Comparison of ENCODE assay signal across 26 mouse cellular contexts in the genomic region with DNA sequence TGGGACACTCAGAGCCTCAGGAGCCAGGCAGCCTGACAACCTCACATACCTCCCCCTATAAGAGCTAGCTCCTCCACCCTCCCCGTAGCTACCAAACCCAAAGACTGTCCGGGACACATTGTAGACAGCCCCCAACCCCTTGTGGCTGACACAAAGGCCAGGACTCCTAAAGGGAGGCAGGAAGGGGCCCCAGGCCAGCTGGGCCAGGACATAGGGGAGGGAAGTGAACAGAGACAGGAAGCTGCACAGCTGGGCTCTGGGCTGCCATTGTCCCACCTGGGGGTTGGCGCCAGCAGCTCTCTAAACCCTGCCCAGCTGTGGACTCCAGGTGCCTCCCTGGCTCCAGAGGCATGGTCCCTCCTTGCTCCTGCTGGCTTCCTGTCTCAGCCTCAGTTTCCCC. TPM values are rescaled to one million over a fixed set of nuclear protein-coding genes. Genes with fewer than 3 reads are reported as not detected.
DNase-seq lines count a peak whose midpoint lies in the region; ATAC-seq and TF ChIP-seq lines count a peak whose summit lies in the region.
"Had no signal": no experiment of that assay in that cellular context is flagged by ENCODE, and none has a peak within 500 bp of the region (broad histone marks: within the 10 kb centered on the region; RNA-seq: fewer than 3 reads in every experiment).

No protein-coding gene starts in this region.

- H3K4me1 ChIP-seq in hindbrain, embryonic 10.5 days (replicated peaks) = peaks cover 18% of the 10 kb centered on the region
- no peaks in the 10 kb centered on the region for H3K4me1 ChIP-seq in hindbrain, postnatal 0 days (ENCODE audit: insufficient read depth, low read length)
- H3K4me1 ChIP-seq in midbrain, embryonic 11.5 days (ENCODE audit: control insufficient read depth, insufficient read depth, low read length) = 0 out of 2 replicates have a peak, but pooled peaks cover 2% of the 10 kb centered on the region
- H3K4me1 ChIP-seq in midbrain, embryonic 15.5 days = no peaks in the 10 kb centered on the region
- H3K4me1 ChIP-seq: heart, embryonic 13.5 days had no signal

- H3K27ac ChIP-seq in hindbrain, embryonic 10.5 days = peak overlapping the region; percentile 77
- H3K27ac ChIP-seq in hindbrain, postnatal 0 days = no peak overlapping the region
- no peak overlapping the region for H3K27ac ChIP-seq in midbrain, embryonic 11.5 days (ENCODE audit: low read depth, low read length)
- no peak overlapping the region for H3K27ac ChIP-seq in midbrain, embryonic 15.5 days
- H3K27ac ChIP-seq: gastrocnemius, adult 2 months; heart, embryonic 13.5 days; layer of hippocampus, adult 2 months had no signal

- no peak overlapping the region for H3K4me2 ChIP-seq in hindbrain, postnatal 0 days (ENCODE audit: low read depth, low read length)
- H3K4me2 ChIP-seq in midbrain, embryonic 11.5 days = no peak overlapping the region
- H3K4me2 ChIP-seq in midbrain, embryonic 15.5 days = no peak overlapping the region
- H3K4me2 ChIP-seq: heart, embryonic 13.5 days had no signal

- no peak for TF ChIP-seq CTCF in hindbrain, postnatal 0 days (IDR thresholded peaks at IDR 0.05; ENCODE audit: low read depth)

- 50% methylated on average over 3 of the region's 3 CpGs for WGBS in hindbrain, embryonic 10.5 days
- 37% methylated on average over 3 of the region's 3 CpGs for WGBS in hindbrain, postnatal 0 days
- 55% methylated on average over 3 of the region's 3 CpGs for WGBS in midbrain, embryonic 11.5 days
- WGBS in midbrain, embryonic 15.5 days = 62% methylated on average over 3 of the region's 3 CpGs

- no peak for DNase-seq in hindbrain, embryonic 10.5 days (ENCODE audit: low spot score)
- DNase-seq in hindbrain, postnatal 0 days (ENCODE audit: low spot score) = no peak
- DNase-seq in midbrain, embryonic 11.5 days (ENCODE audit: low spot score, missing footprints) = peak; percentile 83
- DNase-seq in thymus, postnatal 4 days = peak; percentile 60
- no peak for DNase-seq in cerebellum, postnatal 4 days (ENCODE audit: low spot score in 2 of 2)
- DNase-seq in kidney, adult 9 months = no peak
- DNase-seq: B cell, adult 2 months; cerebellum, adult 8-10 months; gastrocnemius, adult 2 months; heart, postnatal 4 days; kidney, adult 11 months; kidney, postnatal 14 days; liver; lung, adult 18-20 months; right cerebral cortex, postnatal 25 days had no signal

- no peaks in the 10 kb centered on the region for H3K9me3 ChIP-seq in hindbrain, embryonic 10.5 days
- H3K9me3 ChIP-seq in hindbrain, postnatal 0 days (ENCODE audit: low read length) = no peaks in the 10 kb centered on the region
- H3K9me3 ChIP-seq in midbrain, embryonic 11.5 days (ENCODE audit: control insufficient read depth, low read length) = no peaks in the 10 kb centered on the region
- no peaks in the 10 kb centered on the region for H3K9me3 ChIP-seq in midbrain, embryonic 15.5 days
- H3K9me3 ChIP-seq: heart, embryonic 13.5 days had no signal

- H3K4me3 ChIP-seq in hindbrain, embryonic 10.5 days = no peak overlapping the region
- H3K4me3 ChIP-seq in hindbrain, postnatal 0 days (ENCODE audit: low read length) = no peak overlapping the region
- no peak overlapping the region for H3K4me3 ChIP-seq in midbrain, embryonic 11.5 days (ENCODE audit: low read depth, low read length)
- H3K4me3 ChIP-seq in midbrain, embryonic 15.5 days = no peak overlapping the region
- H3K4me3 ChIP-seq: gastrocnemius, adult 2 months; heart, embryonic 13.5 days; layer of hippocampus, adult 2 months had no signal

- no peaks in the 10 kb centered on the region for H3K27me3 ChIP-seq in hindbrain, embryonic 10.5 days (ENCODE audit: insufficient read depth, poor library complexity, severe bottlenecking)
- no peaks in the 10 kb centered on the region for H3K27me3 ChIP-seq in hindbrain, postnatal 0 days (ENCODE audit: insufficient read depth, low read length)
- H3K27me3 ChIP-seq in midbrain, embryonic 11.5 days (ENCODE audit: control insufficient read depth, insufficient read depth, low read length) = no peaks in the 10 kb centered on the region
- H3K27me3 ChIP-seq in midbrain, embryonic 15.5 days (replicated peaks) = no peaks in the 10 kb centered on the region

- no peaks in the 10 kb centered on the region for H3K36me3 ChIP-seq in hindbrain, embryonic 10.5 days
- no peaks in the 10 kb centered on the region for H3K36me3 ChIP-seq in hindbrain, postnatal 0 days (ENCODE audit: insufficient read depth, low read length)
- H3K36me3 ChIP-seq in midbrain, embryonic 11.5 days (ENCODE audit: control insufficient read depth, insufficient read depth, low read length) = no peaks in the 10 kb centered on the region
- no peaks in the 10 kb centered on the region for H3K36me3 ChIP-seq in midbrain, embryonic 15.5 days (replicated peaks)
- H3K36me3 ChIP-seq: heart, embryonic 13.5 days had no signal

- ATAC-seq in hindbrain, postnatal 0 days = no peak
- no peak for ATAC-seq in midbrain, embryonic 11.5 days (ENCODE audit: low FRiP score)
- ATAC-seq in midbrain, embryonic 15.5 days (replicated peaks) = no peak
- 0 out of 2 replicates have a peak, but pooled peaks have one; percentile 20 for ATAC-seq in megakaryocyte progenitor cell, adult 5-6 weeks (replicated peaks; ENCODE audit: poor library complexity)
- ATAC-seq: hindbrain, embryonic 16.5 days had no signal

- H3K9ac ChIP-seq in hindbrain, postnatal 0 days (replicated peaks; ENCODE audit: low read length) = no peak overlapping the region
- H3K9ac ChIP-seq in midbrain, embryonic 11.5 days (ENCODE audit: low read length) = no peak overlapping the region
- no peak overlapping the region for H3K9ac ChIP-seq in midbrain, embryonic 15.5 days
- H3K9ac ChIP-seq: heart, embryonic 13.5 days had no signal

RNA-seq across cellular contexts. Expression of gene Grifin, which starts 8.0 kb away (rescaled TPM):
- polyA plus RNA-seq in hindbrain, embryonic 10.5 days (2016; fragmentation: Nextera tagmentation; extraction: Ambion mirVana) = not detected in 2 replicates
- not detected in 2 replicates for total RNA-seq in hindbrain, postnatal 0 days (2014; rRNA removed)
- polyA plus RNA-seq in hindbrain, postnatal 0 days (2015; fragmentation: Nextera tagmentation; extraction: Ambion mirVana) = 0.25 and 0.32 TPM in 2 replicates
- 0.39 TPM in 1 of 2 replicates, not detected in the other for polyA plus RNA-seq in midbrain, embryonic 11.5 days (2014; fragmentation: Nextera tagmentation; extraction: Ambion mirVana)
- polyA plus RNA-seq in midbrain, embryonic 15.5 days (2015; fragmentation: Nextera tagmentation; extraction: Ambion mirVana) = 0.41 TPM in 1 of 2 replicates, not detected in the other
- total RNA-seq in megakaryocyte progenitor cell, adult 5-6 weeks (2015) = not detected in 2 replicates
- total RNA-seq in megakaryocyte progenitor cell, adult 5-6 weeks (2017) = not detected in 2 replicates
- total RNA-seq: gastrocnemius, adult 2 months; granulocyte monocyte progenitor cell, adult 5-6 weeks; heart, postnatal 4 days; layer of hippocampus, adult 2 months; left cerebral cortex, adult 18-20 months; megakaryocyte, adult 5-6 weeks; midbrain, postnatal 0 days; neutrophil, adult 5-6 weeks had no signal
- polyA plus RNA-seq: forebrain, embryonic 11.5 days; heart, embryonic 13.5 days; midbrain, postnatal 0 days had no signal

RNA-seq across cellular contexts. Expression of gene Lfng, which starts 50.3 kb away (rescaled TPM):
- polyA plus RNA-seq in hindbrain, embryonic 10.5 days (2016; fragmentation: Nextera tagmentation; extraction: Ambion mirVana) = 40.9 and 51.2 TPM in 2 replicates
- total RNA-seq in hindbrain, postnatal 0 days (2014; rRNA removed) = 81.4 and 112 TPM in 2 replicates
- 29.7 and 35.1 TPM in 2 replicates for polyA plus RNA-seq in hindbrain, postnatal 0 days (2015; fragmentation: Nextera tagmentation; extraction: Ambion mirVana)
- 38.3 and 40.5 TPM in 2 replicates for polyA plus RNA-seq in midbrain, embryonic 11.5 days (2014; fragmentation: Nextera tagmentation; extraction: Ambion mirVana)
- polyA plus RNA-seq in midbrain, embryonic 15.5 days (2015; fragmentation: Nextera tagmentation; extraction: Ambion mirVana) = 20.4 and 21.8 TPM in 2 replicates
- 4.8 and 5.6 TPM in 2 replicates for total RNA-seq in megakaryocyte progenitor cell, adult 5-6 weeks (2015)
- 13.4 and 15.2 TPM in 2 replicates for total RNA-seq in megakaryocyte progenitor cell, adult 5-6 weeks (2017)

RNA-seq across cellular contexts. Expression of gene Chst12, which starts 51.5 kb away (rescaled TPM):
- polyA plus RNA-seq in hindbrain, embryonic 10.5 days (2016; fragmentation: Nextera tagmentation; extraction: Ambion mirVana) = 15.7 and 18.8 TPM in 2 replicates
- 9.8 and 22.7 TPM in 2 replicates for total RNA-seq in hindbrain, postnatal 0 days (2014; rRNA removed)
- polyA plus RNA-seq in hindbrain, postnatal 0 days (2015; fragmentation: Nextera tagmentation; extraction: Ambion mirVana) = 19.1 and 22.0 TPM in 2 replicates
- polyA plus RNA-seq in midbrain, embryonic 11.5 days (2014; fragmentation: Nextera tagmentation; extraction: Ambion mirVana) = 7.9 and 9.1 TPM in 2 replicates
- polyA plus RNA-seq in midbrain, embryonic 15.5 days (2015; fragmentation: Nextera tagmentation; extraction: Ambion mirVana) = 24.7 and 25.1 TPM in 2 replicates
- 68.5 and 74.5 TPM in 2 replicates for total RNA-seq in megakaryocyte progenitor cell, adult 5-6 weeks (2015)
- 31.4 and 39.4 TPM in 2 replicates for total RNA-seq in megakaryocyte progenitor cell, adult 5-6 weeks (2017)

Comparison
In these comparisons a context has a peak if more than half of its experiments do, and no peak if none do; other contexts are left out.
1. DNase-seq: peak in midbrain, embryonic 11.5 days (single experiment) and thymus, postnatal 4 days (single experiment); none in hindbrain, embryonic 10.5 days (single experiment), hindbrain, postnatal 0 days (single experiment), cerebellum, postnatal 4 days (0 of 2) and kidney, adult 9 months (single experiment).